Mouse (Mus musculus) brain, adult 2 months (tissue): ENCODE data around the gene Mn1.
A peak's percentile ranks its signal among the peaks of the same experiment; 100 is the strongest.

ENCODE experiments used
- DNase-seq: peaks from one replicate; pipeline ENCODE4 v3.0.0; 2011; ENCODE audit warnings: low read depth, low spot score

Mn1 gene

DNA sequence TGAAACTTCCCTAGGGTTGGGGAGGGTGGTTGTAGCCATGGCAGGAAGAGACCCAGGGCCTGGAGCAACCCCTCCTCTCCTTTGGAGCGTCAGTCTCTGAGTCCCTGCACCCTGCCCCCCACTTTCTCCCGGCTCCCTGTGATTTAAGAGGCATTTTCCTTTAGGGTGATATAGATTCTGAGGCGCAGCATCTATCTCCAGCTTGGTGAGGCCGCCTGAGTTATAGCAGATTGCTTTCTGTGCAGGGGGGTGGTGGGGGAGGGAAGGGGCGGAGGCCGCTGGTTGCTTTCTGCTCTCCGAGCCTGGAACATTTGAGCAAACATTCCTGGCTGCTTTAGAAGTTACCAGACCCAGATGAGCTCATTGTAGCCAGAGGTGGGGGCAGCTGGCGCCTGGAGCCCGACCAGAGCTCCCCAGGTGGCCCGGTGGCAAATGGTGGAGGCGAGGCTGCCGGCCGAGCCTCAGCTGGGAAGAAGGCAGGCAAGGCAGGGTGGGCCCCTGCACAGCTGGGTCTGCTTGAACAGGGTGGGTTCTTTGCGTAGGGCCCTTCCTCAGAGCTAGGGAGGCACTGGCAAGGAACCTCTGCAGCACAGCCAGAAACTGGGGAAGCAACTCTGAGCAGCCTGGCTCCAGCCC, 8.6 kb upstream of the Mn1 start:
- peak; percentile 48 for DNase-seq

- peak; percentile 72 for DNase-seq
Observed at GRCm38 (mm10) chr5:111409412-111410044, 7.6 kb upstream of the Mn1 start.

GRCm38 (mm10) chr5:111410665-111411064, 6.5 kb upstream of the Mn1 start:
- DNase-seq = no peak

GRCm38 (mm10) chr5:111414192-111414591, 3.0 kb upstream of the Mn1 start:
- DNase-seq = peak; percentile 86

GRCm38 (mm10) chr5:111414770-111415249, 2.4 kb upstream of the Mn1 start:
- DNase-seq = no peak

DNA sequence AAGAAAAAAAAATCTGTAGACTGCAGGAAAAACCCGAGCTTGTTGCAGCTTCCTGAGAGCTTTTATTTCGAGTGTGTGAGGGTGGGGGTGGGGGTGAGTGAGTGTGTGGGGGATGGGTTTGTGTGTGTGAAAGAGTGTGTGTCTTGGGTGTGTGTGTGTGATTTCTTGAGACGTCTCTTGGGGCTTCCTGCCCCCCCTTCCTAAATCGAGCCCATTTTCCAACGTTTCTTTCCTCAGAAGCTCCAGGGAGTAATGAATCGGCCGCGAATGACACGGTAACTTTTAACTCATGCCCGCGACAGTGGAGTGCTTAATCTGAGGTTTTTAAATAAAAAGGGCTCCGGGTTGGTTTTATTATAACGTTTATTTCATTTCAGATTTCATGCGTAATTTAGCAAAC, 1.6 kb upstream of the Mn1 start:
- no peak for DNase-seq

GRCm38 (mm10) chr5:111416048-111416447, 1.1 kb upstream of the Mn1 start:
- no peak for DNase-seq

DNA sequence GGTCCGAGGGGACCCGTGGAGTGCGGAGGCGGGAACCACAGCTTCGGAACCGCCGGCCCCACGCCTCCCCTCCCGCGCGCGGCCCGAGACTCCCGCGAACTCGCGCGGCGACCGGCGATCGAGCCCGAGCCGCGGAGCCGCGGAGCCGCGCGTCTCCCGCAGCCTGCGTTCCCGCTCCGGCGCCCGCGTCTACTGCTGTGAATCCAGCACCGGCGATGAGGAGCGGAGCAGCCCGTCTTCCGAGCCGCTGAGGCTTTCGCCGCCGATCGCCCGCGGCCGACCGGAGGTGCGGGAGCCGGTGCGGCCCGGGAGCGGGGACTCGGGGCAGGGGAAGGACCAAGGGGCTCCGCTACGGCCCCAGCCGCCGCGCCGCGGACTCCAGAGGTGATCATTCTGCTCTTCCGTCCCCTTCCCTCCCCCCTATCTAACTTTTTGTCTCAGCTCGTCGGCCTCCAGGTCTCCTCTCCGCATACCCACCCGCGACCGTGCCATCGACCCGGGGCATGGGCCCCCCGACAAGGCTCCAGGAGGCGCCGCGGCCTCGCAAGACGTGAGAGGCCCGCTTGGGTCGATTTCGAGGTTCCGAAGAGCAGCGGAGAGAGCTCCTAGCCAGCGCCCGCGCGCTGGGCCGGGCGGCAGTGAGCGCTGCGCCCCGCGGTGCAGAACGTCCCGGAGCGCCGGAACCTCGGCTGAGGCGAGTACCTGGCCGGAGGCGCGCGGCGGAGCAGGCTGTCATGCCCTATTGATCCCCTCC, 393 bp downstream of the Mn1 start:
- DNase-seq = no peak

DNA sequence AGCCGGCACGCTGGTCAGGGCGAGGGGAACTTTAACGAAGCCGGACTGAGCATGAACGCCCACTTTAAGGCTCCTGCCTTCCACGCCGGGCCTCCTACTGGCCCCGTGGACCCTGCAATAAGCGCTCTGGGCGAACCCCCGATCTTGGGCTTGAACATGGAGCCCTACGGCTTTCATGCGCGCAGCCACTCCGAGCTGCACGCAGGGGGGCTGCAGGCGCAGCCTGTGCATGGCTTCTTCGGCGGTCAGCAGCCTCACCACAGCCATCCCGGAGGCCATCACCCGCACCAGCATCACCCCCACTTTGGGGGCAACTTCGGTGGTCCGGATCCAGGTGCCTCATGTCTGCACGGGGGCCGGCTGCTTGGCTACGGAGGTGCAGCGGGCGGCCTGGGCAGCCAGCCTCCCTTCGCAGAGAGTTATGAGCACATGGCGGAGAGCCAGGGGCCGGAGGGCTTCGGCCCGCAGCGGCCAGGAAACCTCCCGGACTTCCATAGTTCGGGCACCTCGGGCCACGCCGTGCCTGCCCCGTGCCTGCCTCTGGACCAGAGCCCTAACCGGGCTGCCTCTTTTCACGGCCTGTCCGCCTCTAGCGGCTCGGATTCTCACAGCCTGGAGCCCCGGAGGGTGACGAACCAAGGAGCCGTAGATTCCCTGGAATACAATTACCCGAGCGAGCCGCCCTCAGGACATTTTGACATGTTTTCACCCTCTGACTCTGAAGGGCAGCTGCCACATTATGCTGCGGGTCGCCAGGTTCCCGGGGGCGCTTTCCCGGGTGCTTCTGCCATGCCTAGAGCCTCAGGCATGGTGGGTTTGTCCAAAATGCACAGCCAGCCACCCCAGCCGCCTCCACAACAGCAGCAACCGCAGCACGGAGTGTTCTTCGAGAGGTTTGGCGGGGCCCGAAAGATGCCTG, 1.3 kb downstream of the Mn1 start:
- DNase-seq = no peak

DNA sequence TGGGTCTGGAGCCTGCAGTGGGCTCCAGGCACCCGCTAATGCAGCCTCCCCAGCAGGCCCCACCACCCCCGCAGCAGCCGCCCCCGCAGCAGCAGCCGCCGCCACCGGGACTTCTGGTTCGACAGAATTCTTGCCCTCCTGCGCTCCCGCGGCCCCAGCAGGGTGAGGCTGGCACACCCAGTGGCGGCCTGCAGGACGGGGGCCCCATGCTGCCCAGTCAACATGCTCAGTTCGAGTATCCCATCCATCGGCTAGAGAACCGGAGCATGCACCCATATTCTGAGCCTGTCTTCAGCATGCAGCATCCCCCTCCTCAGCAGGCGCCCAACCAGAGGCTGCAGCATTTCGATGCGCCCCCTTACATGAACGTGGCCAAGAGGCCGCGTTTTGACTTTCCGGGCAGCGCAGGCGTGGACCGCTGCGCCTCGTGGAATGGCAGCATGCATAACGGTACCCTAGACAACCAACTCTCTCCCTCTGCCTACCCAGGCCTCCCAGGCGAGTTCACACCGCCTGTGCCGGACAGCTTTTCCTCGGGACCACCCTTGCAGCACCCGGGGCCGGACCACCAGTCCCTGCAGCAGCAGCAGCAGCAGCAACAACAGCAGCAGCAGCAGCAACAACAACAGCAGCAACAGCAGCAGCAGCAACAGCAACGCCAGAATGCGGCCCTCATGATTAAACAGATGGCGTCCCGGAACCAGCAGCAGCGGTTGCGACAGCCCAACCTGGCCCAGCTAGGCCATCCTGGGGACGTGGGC, 2.1 kb downstream of the Mn1 start:
- no peak for DNase-seq

GRCm38 (mm10) chr5:111420011-111420691, 3.0 kb downstream of the Mn1 start:
- no peak for DNase-seq

- no peak for DNase-seq
Observed at GRCm38 (mm10) chr5:111420896-111421295, 3.7 kb downstream of the Mn1 start.

DNA sequence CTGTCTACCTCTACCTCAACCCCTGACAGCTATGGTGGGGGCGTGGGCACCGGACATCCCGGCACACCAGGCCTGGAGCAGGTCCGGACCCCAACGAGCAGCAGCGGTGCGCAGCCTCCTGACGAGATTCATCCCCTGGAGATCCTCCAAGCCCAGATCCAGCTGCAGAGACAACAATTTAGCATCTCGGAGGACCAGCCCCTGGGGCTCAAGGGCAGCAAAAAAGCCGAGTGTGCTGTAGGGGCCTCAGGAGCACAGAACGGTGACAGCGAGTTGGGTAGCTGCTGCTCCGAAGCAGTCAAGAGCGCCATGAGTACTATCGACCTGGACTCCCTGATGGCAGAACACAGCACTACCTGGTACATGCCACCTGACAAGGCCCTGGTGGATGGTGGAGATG, 4.3 kb downstream of the Mn1 start:
- no peak for DNase-seq

GRCm38 (mm10) chr5:111422058-111422800, 5.1 kb downstream of the Mn1 start:
- DNase-seq = no peak

DNA sequence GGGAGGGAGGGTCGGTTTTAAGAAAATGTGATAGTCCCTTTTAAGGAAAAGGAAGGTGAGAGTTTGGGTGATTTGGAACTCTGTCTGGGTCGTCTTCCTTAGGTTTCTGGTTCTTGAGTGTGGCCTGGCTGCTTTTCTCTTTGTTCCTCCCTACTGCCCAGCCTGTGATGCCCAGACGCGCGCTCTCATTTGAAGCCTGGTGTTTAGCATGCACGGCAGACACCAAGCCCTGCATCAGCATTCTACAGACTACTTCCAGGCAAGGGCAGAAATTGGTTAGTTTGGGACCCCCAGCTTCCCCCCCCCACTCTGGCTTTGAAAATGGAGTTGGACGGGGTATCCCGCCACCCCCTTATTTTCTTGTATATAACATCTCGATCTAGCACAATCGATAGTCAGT, 5.8 kb downstream of the Mn1 start:
- no peak for DNase-seq

DNA sequence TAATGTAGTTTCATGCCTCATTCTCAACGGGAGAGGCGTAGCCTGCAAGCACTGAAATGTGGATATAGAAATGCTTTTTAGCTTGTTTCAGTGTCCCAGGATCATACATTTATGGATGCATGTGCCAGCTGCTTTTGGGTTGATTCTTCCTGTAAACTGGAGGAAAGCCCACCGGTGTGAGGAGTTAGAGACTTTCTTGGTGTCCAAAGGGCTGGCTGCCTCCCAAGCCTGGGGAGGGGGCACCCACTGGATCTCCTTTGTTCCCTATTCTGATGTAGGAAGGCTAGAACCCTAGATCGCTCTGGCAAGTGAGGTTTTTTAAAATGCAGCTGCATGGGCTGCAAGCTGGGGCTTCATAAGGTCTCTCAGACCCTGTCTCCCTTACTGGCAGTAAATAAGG, 6.5 kb downstream of the Mn1 start:
- DNase-seq = no peak

- DNase-seq = peak; percentile 49
Observed at GRCm38 (mm10) chr5:111425813-111426212, 8.7 kb downstream of the Mn1 start.

GRCm38 (mm10) chr5:111426249-111426648, 9.1 kb downstream of the Mn1 start:
- DNase-seq = no peak

GRCm38 (mm10) chr5:111428882-111429281, 11.7 kb downstream of the Mn1 start:
- no peak for DNase-seq

GRCm38 (mm10) chr5:111429726-111430125, 12.6 kb downstream of the Mn1 start:
- peak; percentile 73 for DNase-seq
